Mouse (Mus musculus) neural tube, embryonic 12.5 days (tissue): ENCODE data around the gene Msmp. TPM values are rescaled to one million over a fixed set of nuclear protein-coding genes. Genes with fewer than 3 reads are reported as not detected.

Experiments used
- microRNA-seq: library from miRNA; unstranded; fragments of <30 nt; microRNA quantifications from one replicate; pipeline ENCODE4, GENCODE M21; 2017
- polyA plus RNA-seq: library from polyadenylated mRNA; unstranded; fragments of >200 nt; fragmentation: Nextera tagmentation; extraction: Ambion mirVana; gene quantifications from 2 replicates; pipeline ENCODE4 v1.2.1, GENCODE M21; 2016

Gene Msmp
- polyA plus RNA-seq, 1 experiment from 2014 or later: 1.3 TPM

Small RNA genes lying within 50 kb of the gene (microRNA-seq; reads per million reads assigned to microRNA genes)
- not detected for gene Gm25262

Other genes with a start within 250 kb of the Msmp start
- 52.7 and 53.3 TPM in 2 replicates for gene Rusc2, start 202.5 kb downstream of the Msmp start, polyA plus RNA-seq
- gene Fam166b, start 155.4 kb downstream of the Msmp start, polyA plus RNA-seq: 0.34 TPM in 1 of 2 replicates, not detected in the other
- 14.9 and 15.4 TPM in 2 replicates for gene Tesk1, start 142.6 kb downstream of the Msmp start, polyA plus RNA-seq
- gene Cd72, start 129.9 kb downstream of the Msmp start, polyA plus RNA-seq: 2.7 and 2.9 TPM in 2 replicates
- gene Sit1, start 100.8 kb downstream of the Msmp start, polyA plus RNA-seq: 0.17 TPM in 1 of 2 replicates, not detected in the other
- 54.0 and 54.6 TPM in 2 replicates for gene Ccdc107, start 91.6 kb downstream of the Msmp start, polyA plus RNA-seq
- gene Arhgef39, start 84.8 kb downstream of the Msmp start, polyA plus RNA-seq: 24.8 and 27.0 TPM in 2 replicates
- 0.33 and 0.41 TPM in 2 replicates for gene Car9, start 77.5 kb downstream of the Msmp start, polyA plus RNA-seq
- 83.5 and 93.0 TPM in 2 replicates for gene Tpm2, start 60.7 kb downstream of the Msmp start, polyA plus RNA-seq
- gene Creb3, start 22.2 kb downstream of the Msmp start, polyA plus RNA-seq: 68.0 and 71.0 TPM in 2 replicates
- 59.6 and 65.6 TPM in 2 replicates for gene Tln1, start 21.8 kb downstream of the Msmp start, polyA plus RNA-seq
- 29.5 and 36.3 TPM in 2 replicates for gene Rgp1, start 5.8 kb downstream of the Msmp start, polyA plus RNA-seq
- gene Gba2, start 5.6 kb downstream of the Msmp start, polyA plus RNA-seq: 50.4 and 55.4 TPM in 2 replicates
- gene Npr2, start 47.4 kb upstream of the Msmp start, polyA plus RNA-seq: 45.4 and 60.1 TPM in 2 replicates
- gene Spag8, start 69.1 kb upstream of the Msmp start, polyA plus RNA-seq: 2.7 and 3.0 TPM in 2 replicates
- gene Hint2, start 72.0 kb upstream of the Msmp start, polyA plus RNA-seq: 71.0 and 74.6 TPM in 2 replicates
- 11.8 and 14.2 TPM in 2 replicates for gene Tmem8b, start 84.5 kb upstream of the Msmp start, polyA plus RNA-seq
- gene Fam221b, start 84.7 kb upstream of the Msmp start, polyA plus RNA-seq: 3.2 and 3.3 TPM in 2 replicates
- not detected in 2 replicates for gene Olfr70, start 116.3 kb upstream of the Msmp start, polyA plus RNA-seq
- not detected in 2 replicates for gene Olfr71, start 125.8 kb upstream of the Msmp start, polyA plus RNA-seq
- 0.22 TPM in 1 of 2 replicates, not detected in the other for gene Hrct1, start 142.7 kb upstream of the Msmp start, polyA plus RNA-seq
- not detected in 2 replicates for gene Spaar, start 145.5 kb upstream of the Msmp start, polyA plus RNA-seq
- gene Olfr159, start 186.5 kb upstream of the Msmp start, polyA plus RNA-seq: not detected in 2 replicates
- gene Olfr156, start 239.4 kb upstream of the Msmp start, polyA plus RNA-seq: not detected in 2 replicates